Mouse (Mus musculus): Measurements from ENCODE around the gene Gm20388. TPM values are rescaled to one million over a fixed set of nuclear protein-coding genes. Genes with fewer than 3 reads are reported as not detected.
A peak's percentile ranks its signal among the peaks of the same experiment; 100 is the strongest.

Gm20388 gene
- polyA plus RNA-seq, 1 experiment from 2014 or later = not detected

GRCm38 (mm10) chr8:120401712-120402111 lies 491.1 kb downstream of the Gm20388 start:
- no peak overlapping the region for H3K27ac ChIP-seq
- no peaks in the 10 kb centered on the region for H3K36me3 ChIP-seq
- H3K4me1 ChIP-seq = peaks cover 47% of the 10 kb centered on the region
- no peak overlapping the region for H3K9ac ChIP-seq
- H3K4me3 ChIP-seq = no peak overlapping the region
- no peaks in the 10 kb centered on the region for H3K9me3 ChIP-seq
- no peak overlapping the region for H3K4me2 ChIP-seq (replicated peaks)
- ATAC-seq (ENCODE audit: insufficient number of reproducible peaks, insufficient read depth, low FRiP score, low TSS enrichment) = no peak
- no peaks in the 10 kb centered on the region for H3K27me3 ChIP-seq
- WGBS = 84% methylated on average over 7 of the region's 7 CpGs

GRCm38 (mm10) chr8:120403606-120404269 lies 493.1 kb downstream of the Gm20388 start:
- no peaks in the 10 kb centered on the region for H3K27me3 ChIP-seq
- no peaks in the 10 kb centered on the region for H3K9me3 ChIP-seq
- 78% methylated on average over 6 of the region's 7 CpGs for WGBS
- no peak overlapping the region for H3K4me2 ChIP-seq (replicated peaks)
- no peak overlapping the region for H3K9ac ChIP-seq
- no peak overlapping the region for H3K27ac ChIP-seq
- peaks cover 47% of the 10 kb centered on the region for H3K4me1 ChIP-seq
- H3K4me3 ChIP-seq = no peak overlapping the region
- H3K36me3 ChIP-seq = no peaks in the 10 kb centered on the region
- no peak for ATAC-seq (ENCODE audit: insufficient number of reproducible peaks, insufficient read depth, low FRiP score, low TSS enrichment)

GRCm38 (mm10) chr8:120404609-120405036 lies 494.0 kb downstream of the Gm20388 start:
- WGBS = 47% methylated on average over 7 of the region's 7 CpGs
- Histone ChIP-seq H3K9me3 (no peaks in the 10 kb centered on the region), H3K27ac (no peak overlapping the region), H3K27me3 (no peaks in the 10 kb centered on the region), H3K36me3 (no peaks in the 10 kb centered on the region), H3K4me2 (replicated peaks) (no peak overlapping the region), H3K9ac (no peak overlapping the region), H3K4me1 (peaks cover 47% of the 10 kb centered on the region), H3K4me3 (no peak overlapping the region)
- ATAC-seq (ENCODE audit: insufficient number of reproducible peaks, insufficient read depth, low FRiP score, low TSS enrichment) = no peak

GRCm38 (mm10) chr8:120406008-120406632 lies 495.5 kb downstream of the Gm20388 start:
- H3K9me3 ChIP-seq = no peaks in the 10 kb centered on the region
- H3K4me2 ChIP-seq (replicated peaks) = no peak overlapping the region
- WGBS = 92% methylated on average over 12 of the region's 12 CpGs
- no peak overlapping the region for H3K4me3 ChIP-seq
- H3K4me1 ChIP-seq = peaks cover 56% of the 10 kb centered on the region
- ATAC-seq (ENCODE audit: insufficient number of reproducible peaks, insufficient read depth, low FRiP score, low TSS enrichment) = no peak
- H3K9ac ChIP-seq = no peak overlapping the region
- no peaks in the 10 kb centered on the region for H3K36me3 ChIP-seq
- no peak overlapping the region for H3K27ac ChIP-seq
- no peaks in the 10 kb centered on the region for H3K27me3 ChIP-seq

- no peaks in the 10 kb centered on the region for H3K27me3 ChIP-seq
- WGBS = 7% methylated on average over 9 of the region's 9 CpGs
- no peak overlapping the region for H3K4me2 ChIP-seq (replicated peaks)
- H3K36me3 ChIP-seq = no peaks in the 10 kb centered on the region
- peaks cover 59% of the 10 kb centered on the region for H3K4me1 ChIP-seq
- H3K9me3 ChIP-seq = no peaks in the 10 kb centered on the region
- ATAC-seq (ENCODE audit: insufficient number of reproducible peaks, insufficient read depth, low FRiP score, low TSS enrichment) = no peak
- no peak overlapping the region for H3K4me3 ChIP-seq
- no peak overlapping the region for H3K27ac ChIP-seq
- H3K9ac ChIP-seq = no peak overlapping the region
Observed at GRCm38 (mm10) chr8:120407701-120408240, 497.1 kb downstream of the Gm20388 start.

- Histone ChIP-seq H3K27me3 (no peaks in the 10 kb centered on the region), H3K36me3 (no peaks in the 10 kb centered on the region), H3K27ac (no peak overlapping the region), H3K4me1 (peaks cover 62% of the 10 kb centered on the region), H3K4me3 (no peak overlapping the region), H3K4me2 (replicated peaks) (no peak overlapping the region), H3K9me3 (no peaks in the 10 kb centered on the region), H3K9ac (no peak overlapping the region)
- 31% methylated on average over 14 of the region's 14 CpGs for WGBS
- no peak for ATAC-seq (ENCODE audit: insufficient number of reproducible peaks, insufficient read depth, low FRiP score, low TSS enrichment)
Observed at GRCm38 (mm10) chr8:120408241-120409215, 497.9 kb downstream of the Gm20388 start.

DNA sequence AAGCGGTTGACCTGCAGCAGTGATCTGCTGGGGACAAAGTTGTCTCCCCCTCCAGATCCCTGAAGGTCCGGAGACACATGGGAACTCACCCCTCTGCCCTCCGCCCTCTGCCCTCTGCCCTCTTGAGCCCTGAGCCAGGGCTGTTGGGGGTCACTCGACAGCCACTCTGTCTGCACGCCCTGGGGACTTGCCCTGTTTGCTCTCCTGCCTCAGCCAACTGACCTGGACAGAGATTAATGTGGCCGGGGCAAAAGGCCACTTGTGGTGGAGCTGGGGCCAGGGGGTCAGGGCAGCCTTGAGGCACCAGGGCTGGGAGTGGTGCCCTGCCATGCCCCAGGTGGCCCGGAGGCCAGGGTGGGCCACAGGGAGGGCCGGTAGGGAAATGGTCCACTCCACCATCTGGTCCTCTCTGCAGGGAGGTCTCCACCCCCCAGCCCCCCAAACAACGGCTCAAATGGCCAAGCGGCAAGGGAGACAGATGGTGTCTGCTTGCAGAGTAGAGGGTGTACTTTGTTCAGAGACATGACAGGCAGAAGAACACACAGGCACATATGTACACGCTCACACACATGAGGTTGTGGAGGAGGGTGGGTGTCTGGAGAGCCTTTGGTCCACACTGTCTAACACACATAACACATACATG lies 498.9 kb downstream of the Gm20388 start:
- no peak for ATAC-seq (ENCODE audit: insufficient number of reproducible peaks, insufficient read depth, low FRiP score, low TSS enrichment)
- 25% methylated on average over 11 of the region's 11 CpGs for WGBS
- Histone ChIP-seq H3K4me2 (replicated peaks) (no peak overlapping the region), H3K27me3 (no peaks in the 10 kb centered on the region), H3K9me3 (no peaks in the 10 kb centered on the region), H3K9ac (peak overlapping the region; percentile 12; the same call in 1 of the 2 replicates), H3K27ac (no peak overlapping the region), H3K4me3 (no peak overlapping the region), H3K36me3 (no peaks in the 10 kb centered on the region), H3K4me1 (peaks cover 65% of the 10 kb centered on the region)

- Histone ChIP-seq H3K36me3 (no peaks in the 10 kb centered on the region), H3K4me2 (replicated peaks) (no peak overlapping the region), H3K27me3 (no peaks in the 10 kb centered on the region), H3K4me3 (no peak overlapping the region), H3K9ac (no peak overlapping the region), H3K9me3 (no peaks in the 10 kb centered on the region), H3K27ac (no peak overlapping the region), H3K4me1 (peaks cover 78% of the 10 kb centered on the region)
- WGBS = 60% methylated on average over 14 of the region's 14 CpGs
- no peak for ATAC-seq (ENCODE audit: insufficient number of reproducible peaks, insufficient read depth, low FRiP score, low TSS enrichment)
Observed at GRCm38 (mm10) chr8:120411059-120411458, 500.4 kb downstream of the Gm20388 start.

- Histone ChIP-seq H3K27me3 (no peaks in the 10 kb centered on the region), H3K36me3 (no peaks in the 10 kb centered on the region), H3K4me1 (peaks cover 83% of the 10 kb centered on the region), H3K27ac (no peak overlapping the region), H3K4me3 (no peak overlapping the region), H3K4me2 (replicated peaks) (no peak overlapping the region), H3K9ac (no peak overlapping the region), H3K9me3 (no peaks in the 10 kb centered on the region)
- WGBS = 36% methylated on average over 8 of the region's 8 CpGs
- ATAC-seq (ENCODE audit: insufficient number of reproducible peaks, insufficient read depth, low FRiP score, low TSS enrichment) = no peak
Observed at GRCm38 (mm10) chr8:120411862-120412261, 501.2 kb downstream of the Gm20388 start.

DNA sequence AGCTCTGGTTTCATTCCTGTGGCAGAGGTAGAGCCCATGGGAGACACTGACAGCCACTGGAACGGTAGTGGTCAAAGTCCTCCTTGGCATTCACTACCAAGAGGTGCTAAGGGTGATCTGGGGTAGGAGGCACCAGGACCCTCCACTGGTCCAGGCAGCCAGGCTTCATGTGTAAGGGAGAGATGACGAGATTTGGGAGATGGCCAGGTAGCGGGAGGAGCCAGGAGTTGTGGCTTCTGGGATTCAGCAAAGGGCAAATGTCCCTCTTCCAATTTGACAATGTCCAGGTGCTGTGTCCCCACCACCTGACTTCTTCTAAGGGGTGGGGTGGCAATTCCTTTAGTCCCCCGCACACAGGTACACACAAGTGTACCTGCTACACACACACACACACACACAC lies 501.7 kb downstream of the Gm20388 start:
- H3K27me3 ChIP-seq = no peaks in the 10 kb centered on the region
- no peak overlapping the region for H3K27ac ChIP-seq
- H3K4me3 ChIP-seq = no peak overlapping the region
- no peaks in the 10 kb centered on the region for H3K9me3 ChIP-seq
- no peaks in the 10 kb centered on the region for H3K36me3 ChIP-seq
- H3K9ac ChIP-seq = no peak overlapping the region
- H3K4me1 ChIP-seq = peaks cover 83% of the 10 kb centered on the region
- 84% methylated on average over 4 of the region's 4 CpGs for WGBS
- no peak for ATAC-seq (ENCODE audit: insufficient number of reproducible peaks, insufficient read depth, low FRiP score, low TSS enrichment)
- no peak overlapping the region for H3K4me2 ChIP-seq (replicated peaks)

GRCm38 (mm10) chr8:120412911-120413625 lies 502.4 kb downstream of the Gm20388 start:
- H3K4me1 ChIP-seq = peaks cover 83% of the 10 kb centered on the region
- 75% methylated on average over 29 of the region's 29 CpGs for WGBS
- no peaks in the 10 kb centered on the region for H3K27me3 ChIP-seq

More at GRCm38 (mm10) chr8:120412911-120413625, 502.4 kb downstream of the Gm20388 start:
- Histone ChIP-seq H3K36me3 (no peaks in the 10 kb centered on the region), H3K4me2 (replicated peaks) (no peak overlapping the region), H3K4me3 (no peak overlapping the region), H3K27ac (no peak overlapping the region), H3K9me3 (no peaks in the 10 kb centered on the region), H3K9ac (no peak overlapping the region)
- ATAC-seq (ENCODE audit: insufficient number of reproducible peaks, insufficient read depth, low FRiP score, low TSS enrichment) = no peak
